In genomic region chr12:104751814-104752765, GRCm38 (mm10) we compare ENCODE assay signal across 8 mouse cellular contexts. TPM values are rescaled to one million over a fixed set of nuclear protein-coding genes. Genes with fewer than 3 reads are reported as not detected.
DNase-seq lines count a peak whose midpoint lies in the region; ATAC-seq and TF ChIP-seq lines count a peak whose summit lies in the region.

TSS of gene Dicer1 (minus strand) at chr12:104751952.

- H3K4me2 ChIP-seq in lung, embryonic 16.5 days (ENCODE audit: low read depth, low read length) = peak within 1 kb of the TSS; percentile 94

- no peak for TF ChIP-seq RAD21 in MEL (IDR thresholded peaks at IDR 0.05; ENCODE audit: low read depth, low read length)

- no peak for TF ChIP-seq EP300 in MEL (IDR thresholded peaks at IDR 0.05; ENCODE audit: low read depth in 1 of 2, low read length in 2 of 2)

- H3K4me1 ChIP-seq in MEL (ENCODE audit: control insufficient read depth in 1 of 2, insufficient read depth in 2 of 2, low read length in 2 of 2) = peaks cover 5 to 12% of the 10 kb centered on the region in 2 experiments
- H3K4me1 ChIP-seq in cerebellum, adult 2 months (ENCODE audit: control insufficient read depth, insufficient read depth, low read length) = peaks cover 16% of the 10 kb centered on the region
- H3K4me1 ChIP-seq in lung, embryonic 16.5 days (replicated peaks; ENCODE audit: control insufficient read depth, insufficient read depth, low read length) = peaks cover 23% of the 10 kb centered on the region

- H3K79me2 ChIP-seq in MEL (ENCODE audit: control insufficient read depth, insufficient read depth, low read length, poor library complexity) = peaks cover 47% of the 10 kb centered on the region

- no peaks in the 10 kb centered on the region for H3K9me3 ChIP-seq in MEL (replicated peaks; ENCODE audit: insufficient read depth, low read length)
- no peaks in the 10 kb centered on the region for H3K9me3 ChIP-seq in lung, embryonic 16.5 days (ENCODE audit: control insufficient read depth, low read length)

- peak within 1 kb of the TSS; percentile 94 to 97 for H3K4me3 ChIP-seq in MEL (ENCODE audit: control insufficient read depth in 1 of 2, insufficient read depth in 1 of 2, low read depth in 2 of 2, low read length in 2 of 2)
- peak within 1 kb of the TSS; percentile 91 for H3K4me3 ChIP-seq in cerebellum, adult 2 months (replicated peaks; ENCODE audit: insufficient read depth, low read depth, low read length)
- H3K4me3 ChIP-seq in lung, embryonic 16.5 days (ENCODE audit: low read length) = peak within 1 kb of the TSS; percentile 93

- H3K36me3 ChIP-seq in MEL (ENCODE audit: control insufficient read depth in 1 of 2, insufficient read depth in 2 of 2, low read length in 2 of 2) = peaks cover 0 to 11% of the 10 kb centered on the region in 2 experiments; a peak in 2 of 4 replicates
- H3K36me3 ChIP-seq in lung, embryonic 16.5 days (ENCODE audit: control insufficient read depth, insufficient read depth, low read length) = no peaks in the 10 kb centered on the region

- DNase-seq in MEL (ENCODE audit: low read depth, low spot score) = peak; percentile 94
- peak; percentile 97 to 100 for DNase-seq in cerebellum, adult 2 months
- DNase-seq in forelimb bud, embryonic 11.5 days (ENCODE audit: low read depth, low spot score) = peak; percentile 95
- peak; percentile 94 for DNase-seq in layer of hippocampus, adult 9-10 months (ENCODE audit: low spot score)
- peak; percentile 100 for DNase-seq in ovary, postnatal 10 days (ENCODE audit: low spot score)
- peak; percentile 96 to 98 for DNase-seq in thymus, postnatal 10 days (ENCODE audit: low spot score in 2 of 2)

- no peak for TF ChIP-seq CTCF in MEL (IDR thresholded peaks at IDR 0.05 in 2 of 3, conservative IDR thresholded peaks at IDR 0.05 in 1 of 3; ENCODE audit: control insufficient read depth in 1 of 3, insufficient read depth in 1 of 3, low read depth in 2 of 3, low read length in 3 of 3, poor library complexity in 1 of 3, severe bottlenecking in 1 of 3)
- TF ChIP-seq CTCF in cerebellum, adult 2 months (IDR thresholded peaks at IDR 0.05; ENCODE audit: borderline replicate concordance, insufficient read depth, low read depth, low read length) = no peak

- H3K27ac ChIP-seq in MEL (ENCODE audit: control insufficient read depth, low read depth, low read length) = peak within 1 kb of the TSS; percentile 83
- peak within 1 kb of the TSS; percentile 89 for H3K27ac ChIP-seq in cerebellum, adult 2 months (ENCODE audit: insufficient read depth, low read length)
- H3K27ac ChIP-seq in lung, embryonic 16.5 days (ENCODE audit: low read length) = peak within 1 kb of the TSS; percentile 92

- under 1% methylated on average over 94 of the region's 94 CpGs for WGBS in cerebellum, adult 2 months
- WGBS in lung, embryonic 16.5 days = under 1% methylated on average over 71 of the region's 94 CpGs

- H3K27me3 ChIP-seq in MEL (ENCODE audit: control insufficient read depth in 1 of 2, insufficient read depth in 2 of 2, low read length in 2 of 2) = no peaks in the 10 kb centered on the region
- no peaks in the 10 kb centered on the region for H3K27me3 ChIP-seq in cerebellum, adult 2 months (ENCODE audit: control insufficient read depth, insufficient read depth, low read length)
- H3K27me3 ChIP-seq in lung, embryonic 16.5 days (ENCODE audit: control insufficient read depth, insufficient read depth, low read depth, low read length) = no peaks in the 10 kb centered on the region

- peak; percentile 63 to 75; a peak in 3 of 4 replicates for TF ChIP-seq POLR2A in MEL (IDR thresholded peaks at IDR 0.05; ENCODE audit: control insufficient read depth in 1 of 2, insufficient read depth in 1 of 2, low read depth in 1 of 2, low read length in 2 of 2, poor library complexity in 1 of 2)
- TF ChIP-seq POLR2A in cerebellum, adult 2 months (IDR thresholded peaks at IDR 0.05; ENCODE audit: borderline replicate concordance, insufficient read depth, low read length) = peak; percentile 67

- peak; percentile 91 to 93 for ATAC-seq in hematopoietic stem cell, adult 5-6 weeks (replicated peaks in 1 of 2; ENCODE audit: insufficient read depth in 1 of 2, low FRiP score in 2 of 2, low TSS enrichment in 1 of 2, low read depth in 1 of 2, poor library complexity in 2 of 2, severe bottlenecking in 2 of 2)
- peak; percentile 97 for ATAC-seq in lung, embryonic 16.5 days (ENCODE audit: low read depth)

- H3K9ac ChIP-seq in MEL (ENCODE audit: control insufficient read depth, low read depth, low read length, poor library complexity, severe bottlenecking) = peak within 1 kb of the TSS; percentile 98
- H3K9ac ChIP-seq in lung, embryonic 16.5 days (ENCODE audit: low read length) = peak within 1 kb of the TSS; percentile 98

TF ChIP-seq in MEL, 35 proteins besides CTCF, POLR2A, EP300 and RAD21:
- TF ChIP-seq MYB (IDR thresholded peaks at IDR 0.05; ENCODE audit: low read depth, low read length) (no peak), CHD2 (IDR thresholded peaks at IDR 0.05; ENCODE audit: low read length) (0 out of 2 replicates have a peak, but pooled peaks have one; percentile 8), KAT2A (conservative IDR thresholded peaks at IDR 0.05; ENCODE audit: low read depth, low read length) (no peak), BHLHE40 (IDR thresholded peaks at IDR 0.05; ENCODE audit: borderline replicate concordance, low read depth, low read length) (no peak), ETS1 (IDR thresholded peaks at IDR 0.05; ENCODE audit: low read depth, low read length) (0 out of 2 replicates have a peak, but pooled peaks have one; percentile 11), ZNF384 (IDR thresholded peaks at IDR 0.05; ENCODE audit: low read depth, low read length) (no peak), GABPA (IDR thresholded peaks at IDR 0.05; ENCODE audit: low read depth, low read length) (peak; percentile 84; the same call in 1 of the 2 replicates), CHD1 (IDR thresholded peaks at IDR 0.05; ENCODE audit: low read depth, low read length) (no peak), TCF12 (IDR thresholded peaks at IDR 0.05; ENCODE audit: low read depth, low read length) (0 out of 2 replicates have a peak, but pooled peaks have one; percentile 32), TAL1 (IDR thresholded peaks at IDR 0.05; ENCODE audit: low read length) (no peak), SMC3 (IDR thresholded peaks at IDR 0.05; ENCODE audit: low read depth, low read length) (no peak), TBP (IDR thresholded peaks at IDR 0.05; ENCODE audit: low read depth, low read length) (peak; percentile 26; the same call in 1 of the 2 replicates), ELF1 (IDR thresholded peaks at IDR 0.05; ENCODE audit: low read depth, low read length) (0 out of 2 replicates have a peak, but pooled peaks have one; percentile 17), MAX (IDR thresholded peaks at IDR 0.05; ENCODE audit: low read length) (no peak; the same call in 1 of the 2 replicates), NELFE (IDR thresholded peaks at IDR 0.05; ENCODE audit: low read depth, low read length) (peak; percentile 87), UBTF (IDR thresholded peaks at IDR 0.05; ENCODE audit: borderline replicate concordance, insufficient read depth, low read depth, low read length) (no peak), NRF1 (IDR thresholded peaks at IDR 0.05; ENCODE audit: insufficient read depth, low read depth, low read length, poor library complexity, severe bottlenecking) (peak; percentile 37; the same call in 1 of the 2 replicates), MYC (IDR thresholded peaks at IDR 0.05; ENCODE audit: low read depth, low read length) (no peak), MEF2A (IDR thresholded peaks at IDR 0.05; ENCODE audit: extremely low read depth, insufficient replicate concordance, low read depth, low read length, poor library complexity, severe bottlenecking) (no peak), MAZ (IDR thresholded peaks at IDR 0.05; ENCODE audit: low read depth, low read length) (peak; percentile 84; the same call in 1 of the 2 replicates), SIN3A (IDR thresholded peaks at IDR 0.05; ENCODE audit: low read length) (peak; percentile 36), E2F4 (IDR thresholded peaks at IDR 0.05; ENCODE audit: borderline replicate concordance, low read depth, low read length) (no peak), ZKSCAN1 (IDR thresholded peaks at IDR 0.05; ENCODE audit: low read depth, low read length) (no peak), MXI1 (IDR thresholded peaks at IDR 0.05; ENCODE audit: low read depth, low read length) (no peak), POLR2AphosphoS2 (IDR thresholded peaks at IDR 0.05; ENCODE audit: low read length) (0 out of 2 replicates have a peak, but pooled peaks have one; percentile 36), ZMIZ1 (IDR thresholded peaks at IDR 0.05; ENCODE audit: low read depth, low read length) (peak; percentile 54; the same call in 1 of the 2 replicates), GATA1 (IDR thresholded peaks at IDR 0.05; ENCODE audit: low read depth, low read length) (no peak), MAFK (IDR thresholded peaks at IDR 0.05; ENCODE audit: borderline replicate concordance, low read depth, low read length) (no peak), HCFC1 (IDR thresholded peaks at IDR 0.05; ENCODE audit: low read depth, low read length) (peak; percentile 78), ZC3H11A (IDR thresholded peaks at IDR 0.05; ENCODE audit: low read depth, low read length) (no peak), USF1 (IDR thresholded peaks at IDR 0.05; ENCODE audit: low read depth, low read length) (no peak), USF2 (IDR thresholded peaks at IDR 0.05; ENCODE audit: borderline replicate concordance in 1 of 2, insufficient read depth in 1 of 2, low read depth in 1 of 2, low read length in 2 of 2) (no peak), POLR2AphosphoS5 (IDR thresholded peaks at IDR 0.05; ENCODE audit: borderline replicate concordance, low read depth, low read length) (no peak), JUND (IDR thresholded peaks at IDR 0.05; ENCODE audit: low read depth, low read length) (no peak), RCOR1 (IDR thresholded peaks at IDR 0.05; ENCODE audit: low read depth, low read length) (no peak)

RNA-seq across cellular contexts. Expression of gene Dicer1, which starts in this region (rescaled TPM):
- 14.6 and 16.7 TPM in 2 replicates for total RNA-seq in MEL (2012; rRNA removed)
- polyA plus RNA-seq in MEL (2012; ENCODE audit: insufficient read depth in 1 of 2, insufficient read length in 2 of 2, low read depth in 1 of 2, low replicate concordance in 2 of 2, missing spikeins in 1 of 2) = 10 to 100 TPM in 1 of 2 experiments, not detected in 1; 25.9 TPM
- 22.0 and 23.9 TPM in 2 replicates for polyA plus RNA-seq in cerebellum, adult 2 months (2012; rRNA removed)
- total RNA-seq in hematopoietic stem cell, adult 5-6 weeks (2017) = 38.6 and 51.2 TPM in 2 replicates
- 11.5 and 15.3 TPM in 2 replicates for polyA plus RNA-seq in lung, embryonic 16.5 days (2015; fragmentation: Nextera tagmentation; extraction: Ambion mirVana)

Comparison
In these comparisons a context has a peak if more than half of its experiments do, and no peak if none do; other contexts are left out.
1. Peak in every context shown above with its lines: DNase-seq, ATAC-seq, H3K4me3 ChIP-seq and H3K27ac ChIP-seq.